Mouse (Mus musculus) embryonic facial prominence, embryonic 10.5 days (tissue): ENCODE measurements around the gene Il17rd. TPM values are rescaled to one million over a fixed set of nuclear protein-coding genes. Genes with fewer than 3 reads are reported as not detected.

ENCODE experiments used
- DNase-seq: peaks from one replicate; pipeline ENCODE4 v3.0.0-alpha.2; 2017; ENCODE audit warnings: low spot score
- H3K27ac ChIP-seq: fragments of 300-500 bp; sonication (generic); replicated peaks from 2 replicates; pipeline ENCODE4 v1.5.1; 2016; ENCODE audit warnings: mild to moderate bottlenecking
- H3K27me3 ChIP-seq: fragments of 300-500 bp; sonication (generic); replicated peaks from 2 replicates; pipeline ENCODE4 v1.6.1; 2016; ENCODE audit warnings: low read depth, mild to moderate bottlenecking; ENCODE audit not compliant: poor library complexity, severe bottlenecking
- H3K36me3 ChIP-seq: fragments of 300-500 bp; sonication (generic); replicated peaks from 2 replicates; pipeline ENCODE4 v1.6.1; 2016; ENCODE audit warnings: mild to moderate bottlenecking, moderate library complexity
- H3K4me1 ChIP-seq: fragments of 300-500 bp; sonication (generic); 2 replicates; pipeline ENCODE4 v1.6.1; 2016
- H3K4me3 ChIP-seq: fragments of 300-500 bp; sonication (generic); 2 replicates; pipeline ENCODE4 v1.5.1; 2016; ENCODE audit warnings: mild to moderate bottlenecking, moderate library complexity
- H3K9me3 ChIP-seq: fragments of 300-500 bp; sonication (generic); 2 replicates; pipeline ENCODE4 v1.6.1; 2016; ENCODE audit warnings: mild to moderate bottlenecking
- WGBS: fragments of 180-500 bp; shearing (Covaris S2); methylation state at CpG from one replicate; pipeline ENCODE4 v1.1.7; 2016; 5-methylcytosine and 5-hydroxymethylcytosine counted together
- polyA plus RNA-seq: library from polyadenylated mRNA; unstranded; fragments of >200 nt; fragmentation: Nextera tagmentation; extraction: Ambion mirVana; gene quantifications from 2 replicates; pipeline ENCODE4 v1.2.1, GENCODE M21; 2016

The Il17rd gene
- polyA plus RNA-seq, 1 experiment from 2014 or later: 10.1 TPM

DNA sequence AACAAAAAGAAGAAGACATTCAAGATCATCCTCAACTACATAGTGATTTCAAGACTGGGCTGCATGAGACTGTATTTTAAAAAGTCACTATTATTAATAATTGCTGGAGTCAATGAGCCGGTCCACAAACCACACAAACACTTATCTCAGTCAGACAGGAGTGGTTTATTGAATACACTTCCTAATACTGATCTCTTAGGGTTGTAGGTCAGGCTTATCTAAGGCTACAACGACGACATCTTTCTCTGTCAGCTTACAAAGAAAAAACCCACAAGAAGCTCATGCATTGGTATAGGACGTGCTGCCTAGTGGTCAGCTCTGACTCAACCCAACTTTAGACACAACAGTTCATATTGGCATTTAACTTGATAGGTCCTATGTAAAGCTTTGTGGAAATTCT, 14.1 kb upstream of the Il17rd start:
- H3K36me3 ChIP-seq: no peaks in the 10 kb centered on the region
- no peaks in the 10 kb centered on the region for H3K27me3 ChIP-seq
- no peak for DNase-seq
- WGBS: 89% methylated on average over 4 of the region's 4 CpGs
- peaks cover 11% of the 10 kb centered on the region for H3K4me1 ChIP-seq
- no peak overlapping the region for H3K27ac ChIP-seq
- H3K9me3 ChIP-seq: no peaks in the 10 kb centered on the region
- no peak overlapping the region for H3K4me3 ChIP-seq

DNA sequence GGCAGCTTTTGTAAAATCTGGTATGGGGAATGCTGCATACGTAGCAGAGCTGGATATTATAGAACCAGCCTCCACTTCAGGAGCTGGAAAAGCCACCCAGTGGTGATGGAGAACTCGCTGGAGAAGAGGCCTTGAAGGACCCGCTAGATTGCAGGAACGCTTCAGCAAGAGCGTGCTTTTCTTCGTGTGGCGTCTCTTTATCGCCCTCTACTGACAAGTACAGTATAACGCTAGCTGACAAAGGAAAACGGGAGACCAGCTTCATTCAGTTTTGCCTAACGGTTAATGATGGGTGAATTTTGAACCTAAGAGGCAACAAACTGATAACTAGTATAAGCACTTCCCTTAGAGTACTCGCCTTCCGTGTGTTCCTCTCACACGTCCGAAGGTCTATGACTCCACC, 9.0 kb upstream of the Il17rd start:
- DNase-seq: peak; percentile 69
- Histone ChIP-seq H3K36me3 (no peaks in the 10 kb centered on the region), H3K4me1 (peaks cover 7% of the 10 kb centered on the region; the same call in 1 of the 2 replicates), H3K4me3 (no peak overlapping the region), H3K9me3 (no peaks in the 10 kb centered on the region), H3K27me3 (no peaks in the 10 kb centered on the region), H3K27ac (peak overlapping the region; percentile 55)
- WGBS: 4% methylated on average over 15 of the region's 15 CpGs

DNA sequence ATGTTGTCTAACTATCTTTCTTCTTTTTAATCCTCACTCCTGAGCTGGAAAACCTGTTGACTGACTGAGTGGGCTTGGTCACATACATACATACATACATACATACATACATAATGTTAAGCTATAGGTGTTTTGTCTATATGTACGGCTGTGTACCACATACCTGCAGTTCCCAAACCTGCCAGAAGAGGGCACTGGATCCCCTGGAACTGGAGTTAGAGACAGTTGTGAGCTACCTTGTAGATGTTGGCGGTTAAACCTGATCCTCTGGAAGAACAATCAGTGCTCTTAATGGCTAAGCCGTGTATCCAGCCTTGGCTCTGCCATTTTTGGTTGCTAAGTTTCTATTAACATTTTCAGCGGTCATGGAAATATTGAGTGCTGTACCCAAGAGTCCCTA, 7.6 kb upstream of the Il17rd start:
- H3K27ac ChIP-seq: no peak overlapping the region
- no peaks in the 10 kb centered on the region for H3K36me3 ChIP-seq
- no peaks in the 10 kb centered on the region for H3K27me3 ChIP-seq
- H3K4me1 ChIP-seq: peaks cover 7% of the 10 kb centered on the region; the same call in 1 of the 2 replicates
- 0 out of 2 replicates have a peak, but pooled peaks cover 2% of the 10 kb centered on the region for H3K9me3 ChIP-seq
- H3K4me3 ChIP-seq: no peak overlapping the region
- 14% methylated on average over 4 of the region's 4 CpGs for WGBS
- DNase-seq: peak; percentile 86

DNA sequence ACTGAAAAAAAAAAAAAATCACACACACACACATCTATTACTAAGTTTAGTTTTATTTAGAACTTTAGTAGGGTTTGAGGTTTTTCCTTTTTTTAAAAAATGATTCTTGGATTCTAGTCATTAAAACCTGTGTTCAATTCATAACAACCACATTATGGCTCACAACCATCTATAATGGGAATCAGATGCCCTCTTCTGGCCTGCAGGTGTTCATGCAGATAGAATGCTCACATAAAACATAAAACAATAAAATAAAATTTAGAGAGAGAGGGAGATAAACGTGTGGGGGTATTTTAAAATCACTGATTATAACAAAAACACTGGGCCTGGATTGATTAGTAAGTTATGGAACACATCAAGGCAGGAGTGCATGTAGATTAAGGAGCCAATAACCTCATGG, 1.2 kb upstream of the Il17rd start:
- no peak overlapping the region for H3K4me3 ChIP-seq
- H3K36me3 ChIP-seq: no peaks in the 10 kb centered on the region
- H3K27me3 ChIP-seq: peaks cover 12% of the 10 kb centered on the region; the same call in 1 of the 2 replicates
- WGBS: 76% methylated on average over 1 of the region's 1 CpGs
- DNase-seq: no peak
- 0 out of 2 replicates have a peak, but pooled peaks cover 2% of the 10 kb centered on the region for H3K9me3 ChIP-seq
- peaks cover 31% of the 10 kb centered on the region for H3K4me1 ChIP-seq
- no peak overlapping the region for H3K27ac ChIP-seq

DNA sequence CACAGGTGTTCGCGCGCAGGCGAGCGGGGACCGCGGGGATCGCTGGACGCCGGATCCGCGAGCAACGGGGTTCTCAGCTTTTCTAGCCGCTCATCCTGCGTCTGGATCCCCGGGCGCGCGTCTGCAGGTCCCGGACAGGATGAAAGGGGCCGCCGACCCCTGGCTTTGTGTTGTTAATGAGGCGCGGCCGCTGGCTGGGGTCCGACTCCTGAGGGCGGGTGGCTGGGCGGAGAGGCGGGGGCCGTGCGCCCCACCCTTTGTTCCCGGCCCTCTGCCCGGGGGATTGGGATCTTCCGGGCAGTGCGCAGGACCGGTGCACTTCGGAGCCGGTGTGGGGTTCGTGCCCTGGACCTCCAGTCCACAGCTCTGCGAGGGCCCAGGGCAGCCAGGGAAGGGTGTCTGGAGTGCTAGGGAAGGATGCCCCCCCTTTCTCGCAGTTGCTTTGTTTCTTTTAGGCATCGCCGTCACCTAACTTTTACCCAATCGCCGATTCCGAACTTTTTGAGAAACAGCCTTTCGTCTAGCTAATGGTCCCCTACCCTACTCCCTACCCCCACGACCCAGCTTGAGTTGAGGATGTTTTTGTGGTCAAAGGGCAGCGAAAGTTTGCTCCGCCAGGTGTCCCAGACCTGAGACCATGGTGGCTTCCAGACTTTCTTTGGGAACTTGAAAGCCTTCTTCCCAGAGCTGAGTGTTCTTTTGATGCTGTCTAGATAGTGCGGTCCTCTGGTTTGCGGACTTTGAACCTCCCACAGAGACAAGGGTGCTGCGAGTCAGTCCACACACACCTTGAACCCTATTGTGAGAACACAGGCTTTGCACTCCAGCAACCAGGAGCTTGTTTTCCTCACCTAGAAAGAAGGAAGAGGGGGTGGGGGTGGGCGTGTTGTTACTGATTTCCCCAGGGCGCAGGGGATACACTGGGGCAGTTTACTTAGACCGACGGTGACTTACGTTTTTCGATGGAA, 824 bp downstream of the Il17rd start:
- Histone ChIP-seq H3K9me3 (0 out of 2 replicates have a peak, but pooled peaks cover 2% of the 10 kb centered on the region), H3K36me3 (no peaks in the 10 kb centered on the region), H3K27ac (peak overlapping the region; percentile 92), H3K4me3 (peak overlapping the region; percentile 98), H3K27me3 (peaks cover 12% of the 10 kb centered on the region; the same call in 1 of the 2 replicates), H3K4me1 (peaks cover 51% of the 10 kb centered on the region)
- WGBS: under 1% methylated on average over 59 of the region's 59 CpGs
- DNase-seq: peak; percentile 81

DNA sequence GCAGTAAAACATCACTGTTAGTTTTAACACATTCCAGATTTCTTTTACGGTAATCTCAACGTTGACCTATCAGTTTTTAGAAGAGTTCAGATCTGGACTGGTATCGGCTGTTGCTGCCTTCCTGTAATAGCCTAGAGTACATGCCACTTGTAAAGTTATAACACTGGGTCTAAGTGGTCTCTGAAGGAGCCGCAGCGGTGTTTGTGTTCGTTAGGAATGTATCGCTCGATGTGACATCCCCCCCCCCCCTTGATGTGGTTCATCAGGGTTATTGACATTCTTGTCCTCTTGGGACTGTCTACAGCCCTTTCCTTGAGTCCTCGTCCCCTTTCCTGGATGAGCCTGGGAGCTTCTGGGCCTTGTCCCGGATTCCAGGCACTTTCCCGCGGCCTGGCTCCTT, 1.7 kb downstream of the Il17rd start:
- Histone ChIP-seq H3K4me1 (peaks cover 60% of the 10 kb centered on the region), H3K36me3 (no peaks in the 10 kb centered on the region), H3K9me3 (0 out of 2 replicates have a peak, but pooled peaks cover 2% of the 10 kb centered on the region), H3K4me3 (peak overlapping the region; percentile 98), H3K27ac (peak overlapping the region; percentile 92), H3K27me3 (peaks cover 12% of the 10 kb centered on the region; the same call in 1 of the 2 replicates)
- DNase-seq: no peak
- WGBS: 7% methylated on average over 12 of the region's 12 CpGs

DNA sequence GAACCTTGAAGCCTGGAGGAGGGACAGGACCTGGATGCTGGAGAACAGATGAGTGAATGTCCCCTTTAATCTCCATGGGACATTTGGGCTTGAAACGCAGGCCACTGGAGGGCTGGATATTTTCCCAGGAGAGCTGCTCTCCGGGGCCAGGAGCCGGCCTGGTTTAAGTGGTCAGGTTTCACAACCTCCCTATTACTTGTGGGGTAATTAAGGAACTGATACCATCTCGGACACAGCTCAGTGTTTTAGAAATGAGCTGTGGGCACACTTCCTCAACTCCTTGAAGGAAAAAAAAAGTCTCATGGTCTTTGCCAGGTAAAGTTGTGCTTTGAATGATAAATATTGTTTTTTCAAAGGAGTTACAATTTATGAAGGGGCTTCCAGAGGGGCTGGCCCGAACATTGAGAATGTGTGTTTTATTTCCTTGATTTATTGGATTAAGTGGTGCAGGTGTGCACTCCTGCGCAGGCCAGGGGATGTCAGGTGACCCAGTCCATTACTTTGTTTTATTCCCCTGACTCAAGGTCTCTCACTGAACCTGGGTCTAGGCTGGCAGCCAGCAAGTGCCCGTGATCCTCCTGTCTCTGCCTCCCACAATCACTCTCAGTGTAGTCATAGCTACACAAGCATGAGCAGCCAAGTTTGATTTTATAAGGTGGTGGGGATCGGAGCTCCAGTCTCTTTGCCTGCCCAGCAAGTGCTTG, 3.7 kb downstream of the Il17rd start:
- peak overlapping the region; percentile 45; the same call in 1 of the 2 replicates for H3K27ac ChIP-seq
- peaks cover under 1% of the 10 kb centered on the region; the same call in 1 of the 2 replicates for H3K36me3 ChIP-seq
- peak overlapping the region; percentile 98 for H3K4me3 ChIP-seq
- no peaks in the 10 kb centered on the region for H3K9me3 ChIP-seq
- H3K4me1 ChIP-seq: peaks cover 80% of the 10 kb centered on the region
- 44% methylated on average over 8 of the region's 8 CpGs for WGBS
- H3K27me3 ChIP-seq: peaks cover 12% of the 10 kb centered on the region; the same call in 1 of the 2 replicates
- no peak for DNase-seq

DNA sequence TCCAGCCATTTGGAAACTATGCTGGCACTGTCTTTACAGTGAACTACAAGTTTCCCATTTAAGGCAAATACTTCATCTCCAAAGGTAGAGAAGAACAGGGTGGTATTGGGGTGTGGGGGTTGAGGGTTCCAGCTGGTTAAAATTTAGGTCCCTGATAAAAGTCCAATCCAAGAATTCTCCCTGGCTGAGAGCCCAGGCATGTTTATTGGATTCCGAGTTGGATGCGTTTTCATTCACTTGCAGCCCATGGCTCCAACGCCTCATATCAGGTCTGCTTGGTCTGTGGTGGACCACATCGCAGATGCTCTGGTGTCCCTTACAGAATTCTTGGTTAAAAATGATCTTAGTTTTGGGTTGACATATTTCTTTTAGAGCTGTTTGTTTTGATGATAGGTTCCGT, 4.7 kb downstream of the Il17rd start:
- whole genome bisulfite sequencing: 72% methylated on average over 5 of the region's 5 CpGs
- H3K36me3 ChIP-seq: peaks cover 5% of the 10 kb centered on the region; the same call in 1 of the 2 replicates
- H3K9me3 ChIP-seq: no peaks in the 10 kb centered on the region
- H3K27me3 ChIP-seq: peaks cover 12% of the 10 kb centered on the region; the same call in 1 of the 2 replicates
- no peak for DNase-seq
- H3K4me1 ChIP-seq: peaks cover 87% of the 10 kb centered on the region
- H3K27ac ChIP-seq: peak overlapping the region; percentile 81
- H3K4me3 ChIP-seq: peak overlapping the region; percentile 17; the same call in 1 of the 2 replicates

DNA sequence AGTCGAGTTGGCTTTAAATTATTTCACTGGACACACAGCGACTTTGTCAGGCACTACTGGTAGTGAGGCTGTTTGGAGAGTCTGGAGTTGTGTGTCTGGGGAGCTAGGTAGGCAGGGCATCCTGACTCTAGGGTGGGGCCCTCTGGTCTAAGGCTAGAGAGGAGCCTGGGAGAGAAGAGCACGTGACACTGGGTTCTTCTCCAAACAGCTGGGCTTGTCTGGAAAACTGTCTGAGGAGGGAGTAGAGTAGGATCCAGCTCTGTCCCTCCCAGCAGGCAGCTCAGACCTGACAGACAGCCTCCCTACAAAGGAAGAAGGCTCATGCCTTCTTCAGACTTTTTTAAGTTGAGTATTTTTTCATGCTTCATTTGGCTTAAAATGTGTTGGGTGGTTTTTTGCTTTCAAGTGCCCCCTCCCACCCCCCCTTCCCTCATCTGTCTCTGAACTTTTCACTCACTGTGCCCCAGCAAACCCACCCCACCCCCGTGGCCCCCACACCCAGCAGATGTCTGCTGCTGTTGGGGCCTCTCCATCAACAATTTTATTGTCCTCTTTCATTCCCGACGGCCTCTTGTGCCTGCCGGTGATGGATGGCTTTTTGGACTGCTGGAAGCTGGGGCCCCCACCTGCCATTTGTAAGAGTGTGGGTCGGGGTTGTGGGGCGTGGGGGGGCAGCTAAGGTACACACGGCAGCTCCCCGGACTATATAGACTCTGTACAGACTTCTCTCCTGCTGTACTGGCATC, 5.7 kb downstream of the Il17rd start:
- H3K4me3 ChIP-seq: peak overlapping the region; percentile 32
- H3K9me3 ChIP-seq: no peaks in the 10 kb centered on the region
- WGBS: 7% methylated on average over 11 of the region's 11 CpGs
- no peak for DNase-seq
- H3K36me3 ChIP-seq: peaks cover 5% of the 10 kb centered on the region; the same call in 1 of the 2 replicates
- peaks cover 12% of the 10 kb centered on the region; the same call in 1 of the 2 replicates for H3K27me3 ChIP-seq
- H3K27ac ChIP-seq: peak overlapping the region; percentile 81
- H3K4me1 ChIP-seq: peaks cover 93% of the 10 kb centered on the region

DNA sequence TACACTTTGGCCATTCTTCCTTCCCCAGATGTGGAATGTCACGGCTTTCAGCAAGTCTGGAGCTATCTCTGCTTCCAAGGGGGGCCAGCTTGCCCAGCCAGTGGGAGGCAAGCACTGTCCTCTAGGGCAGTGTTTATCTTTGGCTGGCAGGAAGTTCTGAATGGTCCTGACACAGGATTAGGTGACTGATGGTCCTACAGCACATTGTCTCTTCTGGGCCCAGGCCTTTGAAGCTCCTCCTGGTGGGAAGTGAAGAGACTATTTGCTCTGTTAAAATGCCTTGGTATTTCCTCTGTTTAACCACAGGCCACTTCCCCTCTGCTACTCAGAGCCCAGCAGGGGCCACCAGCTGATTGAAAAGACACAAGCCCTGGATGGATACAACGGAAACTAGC, 6.2 kb downstream of the Il17rd start:
- under 1% methylated on average over 2 of the region's 2 CpGs for WGBS
- Histone ChIP-seq H3K27me3 (peaks cover 12% of the 10 kb centered on the region; the same call in 1 of the 2 replicates), H3K4me3 (peak overlapping the region; percentile 32), H3K4me1 (peaks cover 98% of the 10 kb centered on the region), H3K9me3 (no peaks in the 10 kb centered on the region), H3K27ac (peak overlapping the region; percentile 81), H3K36me3 (peaks cover 5% of the 10 kb centered on the region; the same call in 1 of the 2 replicates)
- DNase-seq: peak; percentile 58

DNA sequence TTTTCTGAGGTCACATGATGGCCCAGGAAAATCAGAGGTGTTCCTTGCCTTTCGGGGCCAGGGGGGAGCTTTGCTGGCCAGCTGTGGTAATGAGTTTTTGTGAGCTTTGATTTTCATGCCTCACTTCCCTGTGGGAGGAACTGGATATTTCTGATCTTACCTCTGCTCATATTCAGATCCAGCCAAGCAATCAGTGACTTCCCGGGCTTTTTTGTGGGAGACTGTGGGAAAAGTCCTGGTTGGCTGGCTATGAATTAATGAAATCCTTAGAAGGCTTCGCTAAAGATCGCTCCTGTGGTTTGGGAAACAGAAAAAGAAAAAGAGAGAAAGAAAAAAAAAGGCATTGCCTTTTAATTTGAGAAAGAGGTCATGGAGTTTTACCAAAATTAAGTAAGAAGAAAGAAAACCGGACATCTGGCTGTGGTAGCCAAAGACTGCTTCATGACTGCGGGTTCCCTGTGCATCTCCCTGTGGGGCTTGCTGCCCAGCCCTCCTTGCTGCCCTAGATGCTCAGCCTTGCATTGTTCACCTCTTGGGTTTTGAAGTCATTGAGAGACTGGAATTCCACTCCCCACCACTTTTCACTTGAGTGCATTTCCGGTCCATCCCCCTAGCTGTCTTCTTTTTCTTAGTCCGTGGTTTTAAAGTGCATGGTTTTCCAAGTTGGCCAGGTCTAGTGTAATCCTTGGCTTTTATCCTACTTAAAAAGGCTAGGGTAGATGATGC, 9.7 kb downstream of the Il17rd start:
- H3K9me3 ChIP-seq: no peaks in the 10 kb centered on the region
- H3K27me3 ChIP-seq: no peaks in the 10 kb centered on the region
- H3K36me3 ChIP-seq: peaks cover 5% of the 10 kb centered on the region; the same call in 1 of the 2 replicates
- 28% methylated on average over 8 of the region's 8 CpGs for WGBS
- H3K4me1 ChIP-seq: peaks cover 100% of the 10 kb centered on the region
- DNase-seq: no peak
- peak overlapping the region; percentile 68 for H3K27ac ChIP-seq
- no peak overlapping the region; the same call in 1 of the 2 replicates for H3K4me3 ChIP-seq
